Mouse (Mus musculus) heart, postnatal 14 days (tissue): ENCODE measurements around the gene Gstp1. TPM values are rescaled to one million over a fixed set of nuclear protein-coding genes. Genes with fewer than 3 reads are reported as not detected.
"Not testable (repeated sequence)": the region's sequence is repeated elsewhere in the genome, so short reads cannot be mapped to it uniquely, and the experiment has no call there.

Experiments used
- DNase-seq, 2 experiments: peaks; one replicate each; pipeline ENCODE4 v3.0.0; 2021 to 2022
- intact Hi-C: fragments of 180-260 bp; cut with DNase I; formaldehyde crosslinking; loops from one replicate; pipeline ENCODE4 v1.15.1; 2025
- long read RNA-seq, 2 experiments: library from polyadenylated mRNA; stranded (forward); transcript quantifications; one replicate each; pipeline ENCODE4 v2.0.0; 2021
- total RNA-seq, 2 experiments: library from RNA; stranded (reverse); gene quantifications; 2 replicates each; pipeline ENCODE4 v1.2.3; 2021

The Gstp1 gene
- 100 to 1,000 TPM; 257 to 271 TPM for total RNA-seq
- long read RNA-seq, experiment 1, transcript Gstp1-201 (7 exons, 821 nt) = major isoform, 139 of 145 reads
- long read RNA-seq, experiment 1, partial matches to known transcripts = 3 of 145 reads
- long read RNA-seq, experiment 1, other reads (novel, unspliced or antisense) = 2 of 145 reads
- long read RNA-seq, experiment 2, transcript Gstp1-201 (7 exons, 821 nt) = major isoform, 148 of 149 reads
- long read RNA-seq, experiment 2, partial matches to known transcripts = 0 of 149 reads
- long read RNA-seq, experiment 2, other reads (novel, unspliced or antisense) = 1 of 149 reads

DNA sequence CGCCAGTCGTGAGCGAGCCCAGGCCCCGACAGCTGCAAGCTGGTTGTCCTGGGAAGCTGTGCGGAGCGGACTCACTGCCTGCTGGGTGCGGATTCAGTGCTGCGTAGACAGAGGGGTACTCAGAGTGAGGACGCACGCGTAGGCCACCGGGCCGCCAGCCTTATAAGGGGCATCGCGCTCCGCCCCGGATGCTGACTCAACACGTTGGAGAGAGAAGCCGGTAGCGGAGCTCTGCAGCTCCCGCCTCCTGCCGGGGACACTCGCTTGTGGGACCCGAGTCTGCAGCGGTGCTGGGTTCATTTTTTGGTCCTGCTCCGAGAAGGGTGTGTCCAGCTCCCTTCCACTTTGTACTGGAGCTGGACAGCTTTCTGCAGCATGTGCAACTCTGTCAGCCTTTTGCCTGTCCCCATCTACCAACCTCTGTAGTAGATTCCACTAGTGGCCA, at the start of gene Gstp1:
Gene Gstp1 (minus strand): TSS at position 198 of the 445 bp plus-strand sequence.
- intact Hi-C loops = no loop called here
- peak; percentile 88 to 92 for DNase-seq

DNA sequence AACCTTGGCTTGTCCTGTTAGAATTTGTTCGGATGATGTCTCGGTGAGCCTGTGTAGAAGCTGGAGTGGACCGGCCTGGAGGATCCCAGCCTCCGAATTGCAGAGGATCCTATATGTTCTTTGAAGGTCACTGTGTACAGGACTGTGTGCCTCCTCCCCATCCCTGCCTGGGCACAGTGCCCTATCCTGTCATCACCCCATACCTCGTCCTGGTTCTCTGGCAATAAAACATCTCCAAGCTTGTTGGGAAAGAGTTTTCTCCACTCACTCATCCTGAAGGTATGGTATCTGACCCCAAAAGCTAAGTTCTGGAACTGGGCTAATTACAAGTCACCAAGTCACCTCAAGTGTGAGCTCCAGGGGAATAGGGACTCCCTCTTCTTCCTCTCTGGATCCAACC, 49.3 kb upstream of the Gstp1 start:
- intact Hi-C loops = no loop called here
- peak in 1 of 2 experiments; percentile 20 for DNase-seq

DNA sequence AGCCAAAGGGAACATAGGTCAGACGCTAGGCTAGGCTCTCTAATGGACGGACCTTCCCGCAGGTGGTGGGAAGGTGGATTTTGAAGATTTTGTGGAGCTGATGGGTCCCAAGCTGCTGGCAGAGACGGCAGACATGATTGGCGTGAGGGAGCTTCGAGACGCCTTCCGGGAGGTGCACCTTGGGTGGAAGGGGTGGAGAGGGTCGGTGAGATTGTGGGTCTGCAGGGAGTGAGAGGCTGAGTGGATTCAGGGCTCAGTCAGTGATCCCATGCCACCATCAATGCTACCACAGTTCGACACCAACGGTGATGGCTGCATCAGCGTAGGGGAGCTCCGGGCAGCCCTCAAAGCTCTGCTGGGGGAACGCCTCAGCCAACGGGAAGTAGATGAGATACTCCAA, 48.4 kb upstream of the Gstp1 start:
- DNase-seq = no peak
- intact Hi-C loops = no loop called here

DNA sequence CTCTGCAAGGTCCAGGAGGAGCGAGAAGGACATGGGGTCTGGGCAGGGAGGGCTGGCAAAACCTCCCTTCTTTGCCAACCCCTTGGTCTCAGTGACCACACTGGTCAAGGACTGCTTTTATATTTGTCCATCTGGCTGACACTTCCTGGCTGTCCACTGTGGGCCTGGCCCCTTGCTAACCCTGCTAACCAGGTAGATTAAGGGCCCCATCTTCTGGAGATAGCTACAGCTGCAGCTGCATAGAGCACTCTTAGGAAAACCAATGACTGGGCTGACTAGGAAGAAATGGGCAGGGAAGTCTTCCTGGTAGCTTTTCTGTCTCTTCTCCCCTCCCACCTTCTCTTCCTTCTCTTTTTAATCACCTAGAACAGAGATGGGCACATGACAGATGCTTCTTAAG, 47.2 kb upstream of the Gstp1 start:
- intact Hi-C loops = no loop called here

DNA sequence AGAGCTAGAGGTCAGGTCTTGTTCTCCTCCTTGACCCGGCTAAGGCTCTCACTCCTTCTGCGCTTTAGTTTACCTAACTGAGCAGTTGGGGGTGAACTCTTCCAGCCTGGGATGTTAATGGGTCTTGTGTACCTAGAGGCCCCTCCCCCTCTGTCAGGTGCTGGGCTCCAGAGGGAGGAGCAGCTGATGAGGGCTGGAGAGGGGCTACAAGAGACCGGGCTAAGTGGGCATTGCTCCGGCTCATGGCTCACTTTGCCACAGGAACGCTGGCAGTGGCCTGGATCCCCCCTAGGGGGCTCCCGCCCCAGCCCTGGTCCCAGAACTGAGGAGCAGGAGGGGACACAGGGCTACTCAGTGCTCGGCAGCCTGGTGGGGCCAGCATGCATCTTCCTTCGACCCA, 46.0 kb upstream of the Gstp1 start:
- intact Hi-C loops = no loop called here

More for the DNA sequence above, 47.2 kb upstream of the Gstp1 start:
- no peak for DNase-seq

DNA sequence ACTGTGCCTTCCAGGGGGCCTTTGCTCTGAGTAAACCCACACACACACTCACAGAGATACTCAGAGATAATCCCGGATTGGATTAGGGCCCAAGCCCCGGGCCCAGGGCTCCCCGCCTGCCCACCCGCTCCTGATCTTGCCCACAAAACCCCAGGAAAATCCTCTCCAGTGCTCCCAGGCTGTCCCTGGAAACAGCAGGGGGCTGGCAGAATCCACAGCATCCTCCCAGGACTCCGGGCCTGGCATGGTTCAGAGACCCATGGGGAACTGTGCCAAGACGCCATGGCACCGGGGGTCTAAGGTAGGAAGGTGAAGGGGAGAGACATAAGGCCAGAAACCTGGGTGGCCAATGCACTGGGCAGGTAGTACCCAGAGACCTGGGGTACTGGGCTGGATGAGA, 45.5 kb upstream of the Gstp1 start:
- intact Hi-C loops = no loop called here

More for the DNA sequence above, 46.0 kb upstream of the Gstp1 start:
- DNase-seq = no peak

DNA sequence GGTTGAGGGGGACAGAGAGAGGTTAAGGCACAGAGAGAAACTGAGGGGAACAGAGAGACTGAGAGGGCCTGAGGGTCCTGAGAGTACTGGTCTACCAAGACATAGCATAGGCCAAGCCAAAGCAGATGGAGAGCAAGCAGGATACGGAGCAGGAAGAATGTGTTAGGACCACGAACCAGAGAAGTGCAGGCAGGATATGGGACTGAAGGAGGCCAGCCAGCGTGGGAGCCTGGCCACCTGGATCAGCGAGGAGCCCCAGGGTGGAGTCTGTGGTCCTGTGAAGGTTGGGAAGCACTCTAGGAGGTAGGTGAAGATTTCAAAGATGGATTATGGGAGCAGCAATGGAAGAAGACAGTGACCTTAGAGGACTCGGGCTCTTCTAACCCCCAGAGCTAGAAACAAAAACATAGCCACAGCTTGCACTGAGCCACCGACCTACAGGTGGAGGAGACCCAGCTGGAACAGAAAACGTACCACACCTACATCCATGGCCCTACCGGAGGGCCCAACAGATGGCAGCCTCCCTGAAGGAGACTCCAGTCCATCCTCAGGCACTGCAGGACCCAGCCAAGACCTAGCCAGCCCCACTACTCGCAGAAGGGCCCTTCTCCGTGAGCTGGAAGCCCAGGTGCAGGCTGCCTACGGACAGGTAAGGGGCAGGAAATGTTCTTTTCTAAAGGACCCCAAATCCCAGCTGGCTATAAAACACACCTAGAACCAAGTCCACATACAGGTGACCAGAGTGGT, 44.6 kb upstream of the Gstp1 start:
- intact Hi-C loops = no loop called here

More for the DNA sequence above, 45.5 kb upstream of the Gstp1 start:
- DNase-seq = no peak

DNA sequence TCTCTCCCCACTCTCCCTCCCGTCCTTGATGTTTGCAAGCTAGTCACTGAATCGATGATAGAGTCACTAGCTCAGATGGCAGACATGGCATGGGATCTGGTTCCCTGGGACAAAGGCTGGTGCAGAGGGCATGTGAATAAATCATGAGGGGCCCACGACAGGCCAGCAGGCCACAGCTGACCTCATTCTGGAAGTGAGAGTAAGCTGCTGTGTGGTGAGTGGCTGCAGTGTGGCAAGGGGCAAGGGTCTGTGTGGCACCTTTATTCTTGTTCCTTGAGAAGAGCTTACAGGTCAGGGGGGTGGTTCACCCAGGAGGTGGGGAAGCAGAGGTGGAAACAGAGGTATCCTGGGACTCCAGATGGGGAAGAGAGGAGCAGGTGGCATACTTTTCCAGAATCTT, 43.6 kb upstream of the Gstp1 start, which contains the start of gene Cabp2:
Gene Cabp2 (plus strand): TSS at position 185 of the 400 bp plus-strand sequence.
- intact Hi-C loops = loop anchor here (2.0 kb wide), 1 partner anchor 29 kb away; no protein-coding TSS in a partner anchor
- DNase-seq = no peak

More for the DNA sequence above, 44.6 kb upstream of the Gstp1 start:
- no peak for DNase-seq

DNA sequence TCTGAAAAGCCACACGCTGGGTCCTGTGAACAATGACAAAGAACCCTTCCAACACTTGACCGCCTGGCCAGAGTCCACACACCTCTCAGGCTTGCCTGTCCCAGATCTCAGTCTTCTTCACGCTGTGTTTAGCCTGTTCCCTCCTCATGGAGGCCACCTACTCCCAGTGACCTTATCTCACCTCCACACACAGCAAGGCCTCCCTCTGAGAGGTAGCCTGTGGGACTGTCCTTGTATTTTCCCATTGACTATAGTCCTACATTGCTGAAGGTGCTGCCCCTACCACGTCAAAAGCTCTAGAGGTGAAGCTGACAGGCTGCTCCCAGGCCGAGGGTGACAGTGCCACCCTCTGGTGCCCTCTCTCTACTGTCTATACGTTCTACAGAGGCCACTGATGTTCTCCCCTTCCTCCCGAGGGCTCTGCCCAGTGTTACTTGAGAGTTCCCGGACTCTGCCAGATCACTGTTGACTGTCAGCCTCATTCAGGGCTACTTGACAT, 42.8 kb upstream of the Gstp1 start:
- intact Hi-C loops = loop anchor here (2.0 kb wide), 1 partner anchor 28 kb away; no protein-coding TSS in a partner anchor
- no peak for DNase-seq

DNA sequence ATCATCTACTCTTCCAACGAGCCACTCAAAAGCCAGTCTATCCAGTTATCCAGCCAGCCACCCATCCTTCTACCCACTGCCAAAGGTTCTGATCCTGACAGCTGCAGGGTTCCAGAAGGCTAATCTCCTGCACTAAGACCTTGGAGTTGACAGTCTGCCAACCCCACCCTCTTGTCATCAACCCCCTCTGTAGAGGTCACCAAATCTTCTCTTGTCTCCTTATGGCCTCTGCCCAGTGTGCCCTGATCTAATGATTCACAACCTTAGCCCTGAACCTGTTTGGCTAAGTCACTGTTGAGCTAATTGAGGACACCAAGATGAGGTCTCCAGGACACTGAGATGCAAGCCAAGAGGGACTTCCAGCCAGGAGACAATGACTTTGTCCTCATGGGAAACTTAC, 41.8 kb upstream of the Gstp1 start:
- DNase-seq = no peak

DNA sequence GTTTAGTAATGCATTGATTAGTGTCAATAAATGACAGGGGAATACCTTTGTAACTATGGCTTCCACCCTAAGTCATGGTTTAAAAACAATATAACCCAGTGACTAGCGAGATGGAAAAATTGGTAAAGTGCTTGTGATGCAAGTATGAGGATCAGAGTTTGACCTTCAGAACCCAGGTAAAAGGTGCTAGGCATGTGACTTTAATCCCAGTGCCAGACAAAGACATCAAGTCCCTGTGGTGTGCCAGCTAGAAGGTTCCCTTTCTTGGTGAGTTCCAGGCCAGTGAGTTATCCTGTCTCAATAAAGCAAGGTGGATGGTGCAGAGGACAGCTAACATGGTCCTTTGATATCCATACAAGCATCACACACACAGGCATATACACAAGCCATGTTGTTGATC, 37.7 kb upstream of the Gstp1 start:
- intact Hi-C loops = no loop called here
- DNase-seq = no peak

More for the DNA sequence above, 41.8 kb upstream of the Gstp1 start:
- intact Hi-C loops = no loop called here

DNA sequence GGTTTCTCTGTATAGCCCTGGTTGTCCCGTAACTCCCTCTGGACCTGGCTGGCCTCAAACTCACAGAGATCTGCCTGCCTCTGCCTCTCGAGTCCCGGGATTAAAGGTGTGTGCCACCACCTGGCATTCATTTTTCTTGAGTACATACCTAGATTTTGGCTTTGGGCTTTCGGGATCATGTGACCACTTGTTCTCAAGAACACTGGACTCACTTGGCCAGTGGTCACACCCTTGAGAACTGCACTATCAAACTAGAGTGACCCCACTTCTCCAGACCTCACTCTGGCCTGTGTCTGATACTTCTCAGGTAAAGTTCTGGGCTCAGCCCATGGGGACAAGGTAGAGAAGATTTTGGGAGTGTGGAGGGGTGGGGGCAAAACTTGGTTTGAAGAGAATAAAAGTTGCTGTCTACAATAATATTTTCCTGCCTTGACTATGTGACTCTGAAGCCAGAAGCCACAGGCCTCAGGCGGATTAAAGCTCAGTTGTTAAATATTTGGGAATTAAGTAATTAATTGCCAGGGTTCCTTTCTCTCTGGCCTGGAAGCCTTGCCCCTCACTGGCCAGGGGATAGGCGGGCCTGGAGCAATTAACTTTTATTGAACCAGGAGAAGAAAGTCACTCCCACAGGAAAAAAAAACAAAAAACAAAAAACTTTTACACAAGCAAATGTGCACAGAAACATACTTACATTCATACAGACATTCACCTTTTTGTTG, 35.1 kb upstream of the Gstp1 start:
- DNase-seq = no peak
- intact Hi-C loops = no loop called here

DNA sequence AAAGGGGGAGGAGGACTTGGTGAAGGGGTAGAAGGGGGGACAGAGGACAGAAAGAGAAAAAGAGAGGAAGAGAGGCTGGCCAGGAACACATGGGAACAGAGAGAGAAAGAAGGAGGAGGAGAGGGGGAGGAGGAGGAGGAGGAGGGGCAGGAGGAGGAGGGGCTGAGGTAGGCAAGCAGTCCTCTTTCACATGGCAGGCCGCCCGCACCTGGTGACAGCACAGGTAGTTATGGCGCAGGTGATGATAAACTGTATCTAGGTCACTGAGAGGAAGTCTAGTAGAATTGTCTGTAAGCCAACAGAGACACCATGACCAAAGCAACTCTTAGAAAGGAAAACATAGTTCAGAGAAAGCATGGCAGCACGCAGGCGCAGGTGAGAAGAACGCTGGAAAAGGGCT, 33.6 kb upstream of the Gstp1 start:
- DNase-seq = no peak
- intact Hi-C loops = no loop called here

DNA sequence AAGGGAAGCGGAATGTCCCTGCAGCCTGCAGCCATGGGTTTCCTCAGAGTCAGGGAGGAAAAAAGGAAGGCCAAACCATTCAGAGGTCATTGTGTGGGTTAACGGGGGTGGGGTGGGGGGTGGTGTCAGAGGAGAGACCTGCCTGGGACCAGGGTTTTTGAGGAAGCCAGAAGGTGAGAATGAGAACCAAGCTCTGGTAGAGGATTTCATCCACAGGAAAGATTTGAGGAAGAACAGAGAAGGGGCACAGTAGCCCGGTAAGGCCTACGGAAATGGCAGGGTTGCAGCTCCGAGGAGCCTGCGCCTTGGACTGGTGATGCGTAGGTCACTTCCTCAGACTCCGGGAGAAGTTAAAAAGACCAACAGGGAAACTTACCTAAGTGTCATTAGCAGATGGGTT, 33.0 kb upstream of the Gstp1 start:
- no peak for DNase-seq
- intact Hi-C loops = no loop called here

DNA sequence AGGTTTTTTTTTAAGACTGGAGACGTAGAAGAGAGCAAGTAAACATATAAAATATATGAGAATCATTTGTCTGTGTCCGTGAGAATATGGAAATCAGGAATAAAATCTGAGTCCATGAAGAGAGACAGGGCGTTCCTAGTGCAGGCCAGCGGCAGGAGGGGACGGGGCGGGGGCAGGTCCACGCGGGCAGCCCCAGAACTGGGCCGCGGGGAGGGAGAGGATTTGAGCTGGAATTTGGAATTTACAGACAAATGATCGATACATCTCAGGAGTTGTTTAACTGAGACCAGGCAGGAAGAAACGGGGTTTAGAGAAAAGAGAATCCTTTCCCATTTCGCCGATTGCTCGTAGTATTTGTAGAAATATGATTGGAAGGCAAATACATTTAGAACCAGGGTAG, 32.5 kb upstream of the Gstp1 start:
- DNase-seq = no peak
- intact Hi-C loops = no loop called here

DNA sequence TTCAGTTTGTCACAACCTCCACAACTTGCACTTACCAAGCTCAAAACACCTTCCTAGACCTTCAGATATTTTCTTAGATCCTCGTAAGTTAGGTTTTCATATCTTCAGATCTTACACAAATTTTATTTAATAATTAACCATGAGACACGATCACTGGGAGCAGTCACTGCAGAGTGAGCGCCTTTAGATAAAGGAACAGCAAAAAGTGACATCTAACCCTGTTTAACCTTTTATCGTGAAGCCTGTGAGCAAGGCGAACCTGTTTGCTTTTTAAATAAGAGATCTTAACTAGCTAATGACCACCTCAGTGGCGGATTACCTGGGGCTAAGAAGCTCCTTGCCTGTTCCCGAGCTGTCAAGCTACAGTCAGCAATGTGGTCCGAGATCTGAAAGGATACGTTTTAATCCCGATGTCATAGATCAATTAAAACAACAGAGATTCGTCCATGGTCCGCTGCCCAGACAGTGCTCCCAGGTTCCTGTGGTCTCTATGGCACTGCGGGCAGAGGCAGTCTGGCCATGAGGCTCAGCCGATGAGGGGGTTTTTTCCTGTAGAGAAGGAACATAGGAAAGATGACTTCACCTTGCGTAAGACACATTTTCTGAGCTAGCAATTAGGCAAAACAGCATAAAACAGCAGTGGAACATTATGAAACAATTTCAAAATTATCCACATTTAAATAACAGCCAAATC, 31.1 kb upstream of the Gstp1 start:
- intact Hi-C loops = no loop called here
- DNase-seq = no peak

DNA sequence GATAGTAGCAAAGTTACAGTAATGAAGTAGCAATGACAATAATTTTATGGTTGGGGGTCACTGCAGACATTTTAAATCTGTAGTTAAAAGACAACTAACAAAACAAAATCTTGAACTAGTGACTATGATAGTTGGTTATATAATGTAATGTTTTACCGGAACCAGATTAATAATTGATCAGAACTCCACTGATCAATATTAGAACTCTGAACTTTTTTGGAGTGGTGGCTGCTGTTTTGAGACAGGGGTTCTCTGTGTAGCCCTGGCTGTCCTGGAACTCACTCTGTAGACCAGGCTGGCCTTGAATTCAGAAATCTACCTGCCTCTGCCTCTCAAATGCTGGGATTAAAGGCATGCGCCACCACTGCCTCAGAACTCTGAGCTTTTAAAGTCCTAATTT, 30.5 kb upstream of the Gstp1 start:
- intact Hi-C loops, DNase-seq: not testable (repeated sequence)

DNA sequence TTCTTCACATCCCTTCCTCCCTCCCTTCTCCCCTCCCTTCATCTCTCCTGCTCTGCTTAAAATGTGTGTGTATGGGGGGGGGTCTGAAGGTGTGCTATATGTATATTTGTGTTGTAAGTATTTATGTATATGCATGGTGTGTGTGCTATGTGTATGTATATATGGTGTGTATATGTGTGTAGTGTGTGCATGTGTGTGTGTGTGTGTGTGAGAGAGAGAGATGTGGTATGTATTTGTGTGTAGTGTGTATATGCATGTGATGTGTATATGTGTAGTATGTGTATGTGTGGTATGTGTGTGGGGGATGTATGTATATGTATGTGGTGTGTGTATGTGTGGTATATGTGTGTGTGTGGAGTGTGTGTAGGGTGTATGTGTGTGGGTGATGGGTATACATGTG, 29.1 kb upstream of the Gstp1 start:
- no peak for DNase-seq
- intact Hi-C loops = no loop called here

DNA sequence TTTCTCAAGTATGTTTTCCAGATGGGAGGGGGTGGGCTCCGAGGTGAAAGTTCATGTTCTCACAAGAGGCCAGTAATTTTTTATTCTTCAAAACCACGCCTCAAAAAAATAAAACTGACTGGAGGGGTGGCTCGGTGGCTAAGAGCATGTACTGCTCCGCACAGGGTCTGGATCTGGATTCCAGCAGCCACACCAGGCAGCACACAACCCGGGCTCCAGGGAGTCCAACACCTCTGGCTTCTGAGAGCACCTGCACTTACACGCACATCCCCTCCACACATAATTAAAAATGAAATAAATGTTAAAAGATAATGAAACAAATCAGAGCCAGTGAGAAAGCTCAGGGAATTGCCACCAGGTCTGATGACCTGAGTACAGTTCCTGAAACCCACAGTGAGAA, 28.5 kb upstream of the Gstp1 start:
- DNase-seq = no peak
- intact Hi-C loops = no loop called here

DNA sequence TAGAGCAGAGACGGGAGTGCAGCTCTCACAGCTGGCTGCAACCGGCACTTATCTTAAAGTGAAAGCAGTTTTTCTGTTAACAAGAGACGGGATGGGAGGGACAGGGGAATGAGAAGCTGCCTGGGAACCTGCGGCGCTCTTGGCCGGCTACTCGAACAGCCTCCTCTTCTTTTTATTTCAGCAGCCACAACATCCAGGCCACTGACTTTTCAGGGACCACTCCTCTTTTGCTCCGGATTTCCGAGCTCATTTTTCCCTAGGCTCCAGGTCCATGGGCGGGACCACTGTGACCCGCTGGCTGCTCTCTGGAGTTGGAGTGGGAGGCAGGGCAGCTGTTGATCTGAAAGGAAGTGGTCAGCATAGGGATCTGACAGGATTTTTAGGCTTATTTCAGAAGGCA, 26.7 kb upstream of the Gstp1 start:
- DNase-seq, intact Hi-C loops: not testable (repeated sequence)
